Mouse (Mus musculus) limb, embryonic 11.5 days (tissue): ENCODE measurements at regions not wholly inside any gene's neighbourhood (a gene's known extent, or its start where the extent isn't known, plus 50 kb on each side); places are given as distances from the start of the nearest gene placed in this dataset. TPM values are rescaled to one million over a fixed set of nuclear protein-coding genes. Genes with fewer than 3 reads are reported as not detected.

Source experiments
- microRNA-seq: library from miRNA; unstranded; fragments of <30 nt; microRNA quantifications from one replicate; pipeline ENCODE4, GENCODE M21; 2016

Small RNA genes in the stretch of these regions (microRNA-seq; reads per million reads assigned to microRNA genes)
- not detected for gene Gm22917
